Mouse (Mus musculus) frontal cortex, adult (tissue): Measurements from ENCODE around the gene Rab9.
"Not testable (repeated sequence)": the region's sequence is repeated elsewhere in the genome, so short reads cannot be mapped to it uniquely, and the experiment has no call there.

ENCODE experiments used
- ATAC-seq: cut with Nextera tagmentation; 2 replicates; pipeline ENCODE4 v1.9.2; 2017; ENCODE audit warnings: mild to moderate bottlenecking, moderate library complexity, mixed read lengths; ENCODE audit not compliant: low TSS enrichment

Rab9 gene

GRCm38 (mm10) chrX:166479365-166479983 is at the start of gene Rab9:
TSS of gene Rab9 (minus strand) at chrX:166479867.
- peak; percentile 98 for ATAC-seq

GRCm38 (mm10) chrX:166528126-166528525 is 48.5 kb upstream of the Rab9 start:
- no peak for ATAC-seq

- ATAC-seq: no peak
These were observed 46.1 kb upstream of the Rab9 start for GRCm38 (mm10) chrX:166525637-166526315.

- no peak for ATAC-seq
These were observed 41.1 kb upstream of the Rab9 start for GRCm38 (mm10) chrX:166520782-166521181.

GRCm38 (mm10) chrX:166518345-166518744 is 38.7 kb upstream of the Rab9 start, which contains the start of gene Tceanc:
TSS of gene Tceanc (minus strand) at chrX:166518567.
- no peak for ATAC-seq

GRCm38 (mm10) chrX:166516631-166517030 is 37.0 kb upstream of the Rab9 start:
- ATAC-seq: no peak

- ATAC-seq: no peak
These were observed 36.3 kb upstream of the Rab9 start for GRCm38 (mm10) chrX:166515923-166516322.

- ATAC-seq: not testable (repeated sequence)
These were observed 34.4 kb upstream of the Rab9 start for GRCm38 (mm10) chrX:166514035-166514434.

- ATAC-seq: peak; percentile 41; the same call in 1 of the 2 replicates
These were observed 32.4 kb upstream of the Rab9 start for GRCm38 (mm10) chrX:166512071-166512470.

- ATAC-seq: no peak
These were observed 31.4 kb upstream of the Rab9 start for GRCm38 (mm10) chrX:166511107-166511506.

GRCm38 (mm10) chrX:166509761-166510738 is 30.4 kb upstream of the Rab9 start:
- peak; percentile 99 for ATAC-seq

GRCm38 (mm10) chrX:166504421-166504820 is 24.8 kb upstream of the Rab9 start:
- no peak for ATAC-seq

- no peak for ATAC-seq
These were observed 20.0 kb upstream of the Rab9 start for GRCm38 (mm10) chrX:166499496-166500190.

- no peak for ATAC-seq
These were observed 18.1 kb upstream of the Rab9 start for GRCm38 (mm10) chrX:166497771-166498170.

- ATAC-seq: no peak
These were observed 15.4 kb upstream of the Rab9 start for GRCm38 (mm10) chrX:166495052-166495451.

GRCm38 (mm10) chrX:166478631-166479364 is 869 bp downstream of the Rab9 start:
- peak; percentile 55 for ATAC-seq

- ATAC-seq: no peak
These were observed 2.3 kb downstream of the Rab9 start for GRCm38 (mm10) chrX:166477393-166477792.

- ATAC-seq: no peak
These were observed 7.1 kb downstream of the Rab9 start for GRCm38 (mm10) chrX:166472612-166473011.

- ATAC-seq: no peak
These were observed 11.3 kb downstream of the Rab9 start for GRCm38 (mm10) chrX:166468321-166468720.

- ATAC-seq: no peak
These were observed 24.1 kb downstream of the Rab9 start for GRCm38 (mm10) chrX:166455525-166455924.

GRCm38 (mm10) chrX:166454331-166454730 is 25.3 kb downstream of the Rab9 start:
- no peak for ATAC-seq
